Mouse (Mus musculus) embryonic facial prominence, embryonic 11.5 days (tissue): Measurements from ENCODE around the gene T. TPM values are rescaled to one million over a fixed set of nuclear protein-coding genes. Genes with fewer than 3 reads are reported as not detected.

ENCODE experiments used
- ATAC-seq: fragments of 200-750 bp; cut with Nextera tagmentation; replicated peaks from 2 replicates; pipeline ENCODE4 v1.8.0; 2017; ENCODE audit warnings: low read depth; ENCODE audit not compliant: insufficient number of reproducible peaks, low FRiP score, low TSS enrichment
- DNase-seq: peaks from one replicate; pipeline ENCODE4 v3.0.0-alpha.2; 2015; ENCODE audit warnings: low spot score
- H3K27ac ChIP-seq: fragments of 300-500 bp; sonication (generic); replicated peaks from 2 replicates; pipeline ENCODE4 v1.5.1; 2014; ENCODE audit warnings: mild to moderate bottlenecking, low read depth, low read length, control low read depth
- H3K27me3 ChIP-seq: fragments of 300-500 bp; sonication (generic); 2 replicates; pipeline ENCODE4 v1.6.1; 2014; ENCODE audit warnings: mild to moderate bottlenecking, low read length, moderate library complexity, mixed read lengths; ENCODE audit not compliant: control insufficient read depth, insufficient read depth
- H3K36me3 ChIP-seq: fragments of 300-500 bp; sonication (generic); replicated peaks from 2 replicates; pipeline ENCODE4 v1.6.1; 2014; ENCODE audit warnings: low read depth, mild to moderate bottlenecking, low read length, moderate library complexity, mixed read lengths; ENCODE audit not compliant: control insufficient read depth, insufficient read depth
- H3K4me1 ChIP-seq: fragments of 300-500 bp; sonication (generic); 2 replicates; pipeline ENCODE4 v1.6.1; 2014; ENCODE audit warnings: low read length, mixed read lengths; ENCODE audit not compliant: control insufficient read depth, insufficient read depth
- H3K4me2 ChIP-seq: fragments of 300-500 bp; sonication (generic); 2 replicates; pipeline ENCODE4 v1.6.1; 2014; ENCODE audit warnings: low read depth, mild to moderate bottlenecking, control low read depth, low read length, moderate library complexity
- H3K4me3 ChIP-seq: fragments of 300-500 bp; sonication (generic); 2 replicates; pipeline ENCODE4 v1.5.1; 2014; ENCODE audit warnings: low read depth, low read length, control low read depth
- H3K9ac ChIP-seq: fragments of 300-500 bp; sonication (generic); replicated peaks from 2 replicates; pipeline ENCODE4 v1.6.1; 2014; ENCODE audit warnings: mild to moderate bottlenecking, control low read depth, low read length
- H3K9me3 ChIP-seq: fragments of 300-500 bp; sonication (generic); replicated peaks from 2 replicates; pipeline ENCODE4 v1.6.1; 2016; ENCODE audit warnings: mild to moderate bottlenecking, low read length, inconsistent platforms, mixed read lengths; ENCODE audit not compliant: control insufficient read depth
- WGBS: fragments of 180-500 bp; shearing (Covaris S2); extraction: QIAGEN DNeasy Blood & Tissue Kit; methylation state at CpG from one replicate; pipeline ENCODE4 v1.1.7; 2014; 5-methylcytosine and 5-hydroxymethylcytosine counted together
- polyA plus RNA-seq: library from polyadenylated mRNA; unstranded; fragments of >200 nt; fragmentation: Nextera tagmentation; extraction: Ambion mirVana; gene quantifications from 2 replicates; pipeline ENCODE4 v1.2.1, GENCODE M21; 2014

T gene
- polyA plus RNA-seq, 1 experiment from 2014 or later: 0.27 TPM

DNA sequence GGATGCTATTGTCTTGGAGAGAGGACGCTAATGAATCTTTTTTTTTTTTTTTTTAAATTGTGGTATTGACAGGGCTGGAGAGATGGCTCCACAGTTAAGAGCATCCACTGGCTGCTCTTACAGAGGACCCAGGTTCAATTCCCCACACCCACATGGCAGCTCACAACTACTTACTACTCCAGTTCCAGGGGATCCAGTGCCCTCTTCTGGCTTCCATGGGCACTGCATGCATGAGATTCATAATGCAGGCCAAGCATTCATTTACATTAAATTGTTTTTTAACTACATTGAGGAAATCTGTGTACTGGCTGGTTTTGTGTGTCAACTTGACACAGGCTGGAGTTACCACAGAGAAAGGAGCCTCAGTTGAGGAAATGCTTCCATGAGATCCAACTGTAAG lies 13.5 kb upstream of the T start:
- Histone ChIP-seq H3K9me3 (no peaks in the 10 kb centered on the region), H3K36me3 (no peaks in the 10 kb centered on the region), H3K27ac (no peak overlapping the region), H3K4me2 (no peak overlapping the region), H3K27me3 (no peaks in the 10 kb centered on the region), H3K4me1 (no peaks in the 10 kb centered on the region), H3K9ac (no peak overlapping the region), H3K4me3 (no peak overlapping the region)
- 35% methylated on average over 1 of the region's 1 CpGs for WGBS
- ATAC-seq (no peak), DNase-seq (no peak)

DNA sequence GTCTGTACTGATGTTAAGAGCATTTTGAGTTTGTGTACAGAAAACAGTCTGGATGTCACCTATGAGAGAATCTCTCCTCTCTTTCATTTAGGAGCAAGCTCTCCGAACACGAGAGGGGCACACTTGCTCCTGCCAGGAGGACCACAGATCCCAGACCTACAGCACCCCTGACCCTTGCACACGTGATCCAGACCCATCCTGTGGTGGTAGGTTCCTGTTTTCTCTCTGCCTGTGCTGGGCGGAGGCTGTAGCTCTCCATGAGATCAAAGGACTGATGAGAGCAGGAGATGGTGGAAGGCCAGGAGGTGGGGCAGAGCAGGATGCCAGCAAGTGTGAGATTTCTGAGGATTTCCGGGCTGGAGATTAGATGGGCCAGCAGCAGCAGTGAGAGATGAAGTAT lies 12.7 kb upstream of the T start:
- H3K27me3 ChIP-seq: no peaks in the 10 kb centered on the region
- H3K27ac ChIP-seq: no peak overlapping the region
- H3K9ac ChIP-seq: no peak overlapping the region
- DNase-seq: no peak
- no peak overlapping the region for H3K4me2 ChIP-seq
- H3K36me3 ChIP-seq: no peaks in the 10 kb centered on the region
- no peaks in the 10 kb centered on the region for H3K4me1 ChIP-seq
- H3K4me3 ChIP-seq: no peak overlapping the region
- no peaks in the 10 kb centered on the region for H3K9me3 ChIP-seq
- 41% methylated on average over 5 of the region's 5 CpGs for WGBS
- ATAC-seq: no peak

DNA sequence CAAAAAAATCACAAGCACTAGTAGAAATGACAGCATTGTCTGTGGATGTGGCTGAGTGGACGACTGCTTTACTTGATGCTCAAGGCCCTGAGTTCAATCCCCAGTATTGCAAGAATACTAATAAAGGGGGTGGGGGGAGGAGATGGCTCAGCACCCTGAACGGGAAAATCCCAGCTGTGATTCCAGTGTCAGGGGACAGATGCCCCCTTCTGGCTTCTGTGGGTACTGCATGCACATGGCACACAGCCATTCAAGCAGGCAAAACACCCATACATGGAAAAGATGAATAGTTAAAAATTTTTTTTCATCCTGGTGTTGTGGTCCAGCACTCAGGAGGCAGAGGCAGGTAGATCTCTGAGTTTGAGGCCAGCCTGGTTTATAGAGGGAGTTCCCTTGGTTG lies 10.9 kb upstream of the T start:
- no peaks in the 10 kb centered on the region for H3K9me3 ChIP-seq
- H3K9ac ChIP-seq: no peak overlapping the region
- no peak overlapping the region for H3K4me3 ChIP-seq
- H3K27ac ChIP-seq: no peak overlapping the region
- DNase-seq (no peak), ATAC-seq (no peak)
- H3K36me3 ChIP-seq: no peaks in the 10 kb centered on the region
- H3K4me1 ChIP-seq: no peaks in the 10 kb centered on the region
- H3K4me2 ChIP-seq: no peak overlapping the region
- H3K27me3 ChIP-seq: peaks cover 3% of the 10 kb centered on the region
- 49% methylated on average over 2 of the region's 2 CpGs for WGBS

DNA sequence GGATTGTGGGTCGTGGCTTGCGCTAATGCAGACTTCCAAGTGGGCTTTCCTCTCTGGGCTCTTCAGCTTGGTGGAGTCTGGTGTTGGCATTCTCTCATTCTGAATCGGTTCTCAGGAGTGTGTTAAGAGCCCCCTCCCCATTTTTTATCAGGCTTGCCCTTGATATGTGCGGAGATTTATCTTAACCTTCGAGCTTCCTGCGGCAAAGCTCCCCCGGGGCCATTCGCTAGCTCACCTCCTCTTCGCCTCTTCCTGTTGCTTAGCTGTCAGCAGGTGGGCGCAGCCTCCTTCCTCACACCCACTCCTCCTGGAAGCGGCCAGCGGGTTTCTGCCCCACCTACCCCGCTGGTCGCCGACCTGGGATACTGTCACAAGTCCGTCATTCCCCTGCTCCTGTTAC lies 4.8 kb upstream of the T start:
- no peak overlapping the region for H3K4me2 ChIP-seq
- no peak overlapping the region for H3K9ac ChIP-seq
- H3K27ac ChIP-seq: no peak overlapping the region
- H3K9me3 ChIP-seq: no peaks in the 10 kb centered on the region
- no peaks in the 10 kb centered on the region for H3K36me3 ChIP-seq
- peaks cover 63% of the 10 kb centered on the region for H3K27me3 ChIP-seq
- under 1% methylated on average over 16 of the region's 16 CpGs for WGBS
- no peak overlapping the region for H3K4me3 ChIP-seq
- no peak for ATAC-seq
- H3K4me1 ChIP-seq: peaks cover 4% of the 10 kb centered on the region
- no peak for DNase-seq

DNA sequence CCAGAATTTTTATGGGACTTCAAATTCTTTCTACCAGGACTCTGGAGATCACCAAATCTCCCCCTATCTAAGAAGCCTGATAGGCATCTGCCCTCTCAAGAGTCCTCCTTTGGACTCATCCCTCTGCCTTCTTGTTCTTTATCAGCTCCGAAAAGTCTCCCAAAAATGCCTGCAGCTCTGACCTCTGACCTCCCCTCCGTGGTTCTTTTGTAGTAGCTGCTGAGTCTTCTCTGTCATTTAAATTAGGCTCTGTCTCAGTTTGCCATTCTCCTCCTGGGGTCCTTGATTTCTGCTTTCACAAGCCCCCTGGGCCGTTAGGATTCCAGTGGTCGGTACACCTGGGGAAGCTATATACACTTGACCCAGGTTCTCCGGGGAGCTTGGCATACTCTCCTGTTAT lies 4.3 kb upstream of the T start:
- no peak overlapping the region for H3K27ac ChIP-seq
- H3K4me2 ChIP-seq: no peak overlapping the region
- no peaks in the 10 kb centered on the region for H3K36me3 ChIP-seq
- no peak overlapping the region for H3K9ac ChIP-seq
- H3K27me3 ChIP-seq: peaks cover 68% of the 10 kb centered on the region
- H3K4me1 ChIP-seq: peaks cover 4% of the 10 kb centered on the region
- ATAC-seq (no peak), DNase-seq (no peak)
- H3K4me3 ChIP-seq: no peak overlapping the region
- 2% methylated on average over 5 of the region's 5 CpGs for WGBS
- H3K9me3 ChIP-seq: no peaks in the 10 kb centered on the region

DNA sequence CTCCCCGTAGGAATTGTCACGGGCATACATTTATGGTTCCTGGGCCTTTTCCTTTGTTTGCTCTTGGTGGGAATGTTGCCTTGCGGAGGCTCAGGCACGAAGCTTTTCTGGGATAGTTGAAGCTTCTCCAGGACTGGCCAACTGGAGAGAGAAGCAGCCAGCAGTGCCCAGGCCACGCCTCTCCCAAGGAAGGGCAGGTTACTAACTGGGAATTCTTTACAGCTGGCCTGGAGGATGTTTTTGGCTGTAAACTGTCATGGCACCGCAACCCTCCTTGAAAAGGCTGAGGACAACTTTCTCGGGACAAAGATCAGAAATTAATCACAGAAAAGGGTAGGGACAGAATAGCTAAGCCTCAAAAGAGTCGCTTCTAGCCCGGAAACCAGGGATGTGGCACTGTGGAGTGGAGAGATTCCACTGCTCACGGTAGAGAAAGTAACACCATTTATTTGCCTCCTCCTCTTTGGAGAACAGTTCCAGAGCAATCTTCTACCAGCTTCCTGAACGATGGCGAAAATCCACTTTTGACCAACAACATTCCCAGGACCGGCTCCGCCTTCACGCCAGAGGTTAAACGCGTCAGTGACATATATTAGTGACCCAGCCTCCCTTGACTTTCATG lies 1.9 kb upstream of the T start:
- Histone ChIP-seq H3K9me3 (no peaks in the 10 kb centered on the region), H3K4me2 (no peak overlapping the region), H3K4me1 (peaks cover 4% of the 10 kb centered on the region), H3K36me3 (no peaks in the 10 kb centered on the region), H3K4me3 (no peak overlapping the region), H3K27ac (no peak overlapping the region), H3K27me3 (peaks cover 92% of the 10 kb centered on the region), H3K9ac (no peak overlapping the region)
- 3% methylated on average over 17 of the region's 17 CpGs for WGBS
- ATAC-seq (no peak), DNase-seq (no peak)

DNA sequence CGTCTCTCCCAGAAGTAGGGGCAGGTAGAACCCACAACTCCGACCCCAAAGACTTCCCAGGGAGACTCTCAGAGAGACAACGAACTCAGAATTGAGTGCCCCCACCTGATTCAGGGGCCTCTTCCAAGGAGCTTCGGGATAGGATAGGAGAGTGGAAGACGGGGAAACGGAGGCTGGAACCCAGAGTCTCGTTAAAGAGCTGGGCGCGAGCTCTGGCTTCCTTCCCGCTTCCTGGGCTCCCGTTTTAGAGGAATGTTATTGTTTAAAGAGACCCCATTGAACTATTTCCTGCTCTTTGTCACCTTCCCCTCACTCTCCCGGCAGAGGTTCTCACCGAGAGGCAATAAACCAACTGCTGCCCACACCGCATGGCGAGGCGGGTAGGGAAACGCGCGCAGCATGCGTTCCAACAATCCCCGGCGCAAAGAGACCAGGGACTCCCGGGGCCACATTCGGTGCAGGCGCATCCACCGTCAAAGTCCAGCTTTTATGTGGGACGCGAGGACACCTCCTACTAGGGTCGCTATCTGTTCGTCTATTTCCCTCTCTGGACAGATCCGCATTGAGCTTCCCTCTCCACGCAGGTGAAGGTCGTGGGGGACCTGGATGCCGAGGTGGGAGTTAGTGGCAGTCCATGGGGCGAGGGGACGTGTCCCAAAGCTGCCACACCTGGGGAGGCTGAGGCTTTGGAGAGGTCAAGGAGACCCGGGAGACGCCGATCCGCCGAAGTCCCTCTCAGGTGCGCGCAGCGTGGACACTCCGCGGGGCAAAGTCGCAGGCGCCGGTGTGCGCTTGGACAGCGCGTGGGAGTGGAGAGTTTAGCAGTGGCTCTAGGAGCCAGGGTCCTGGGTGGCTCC lies 874 bp upstream of the T start:
- peak overlapping the region; percentile 41; the same call in 1 of the 2 replicates for H3K4me2 ChIP-seq
- H3K27me3 ChIP-seq: peaks cover 98% of the 10 kb centered on the region
- WGBS: under 1% methylated on average over 52 of the region's 52 CpGs
- H3K4me3 ChIP-seq: peak overlapping the region; percentile 18
- DNase-seq (peak; percentile 30), ATAC-seq (no peak)
- no peaks in the 10 kb centered on the region for H3K36me3 ChIP-seq
- no peaks in the 10 kb centered on the region for H3K9me3 ChIP-seq
- H3K4me1 ChIP-seq: peaks cover 4% of the 10 kb centered on the region
- no peak overlapping the region for H3K9ac ChIP-seq
- H3K27ac ChIP-seq: no peak overlapping the region

DNA sequence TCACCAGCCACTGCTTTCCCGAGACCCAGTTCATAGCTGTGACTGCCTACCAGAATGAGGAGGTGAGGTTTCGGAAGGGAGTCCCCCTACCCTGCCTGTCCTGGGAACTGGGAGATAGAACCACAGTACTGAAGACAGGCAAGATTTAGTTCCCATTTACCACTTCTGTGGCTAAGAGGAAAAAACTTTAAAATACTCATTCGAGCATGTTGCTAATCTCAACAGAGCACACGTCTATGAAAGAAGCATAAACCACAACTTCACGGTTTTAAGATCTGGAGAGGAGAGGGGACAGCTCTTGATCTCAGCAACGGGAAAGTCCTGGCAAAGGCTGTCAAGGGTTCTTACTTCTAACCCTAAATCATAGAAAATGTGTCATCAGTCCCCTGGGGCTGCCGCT lies 2.0 kb downstream of the T start:
- 19% methylated on average over 7 of the region's 7 CpGs for WGBS
- no peak overlapping the region for H3K27ac ChIP-seq
- no peaks in the 10 kb centered on the region for H3K9me3 ChIP-seq
- no peaks in the 10 kb centered on the region for H3K36me3 ChIP-seq
- no peak overlapping the region for H3K9ac ChIP-seq
- H3K4me1 ChIP-seq: peaks cover 4% of the 10 kb centered on the region
- no peak overlapping the region for H3K4me2 ChIP-seq
- no peak for DNase-seq
- H3K4me3 ChIP-seq: no peak overlapping the region
- ATAC-seq: no peak
- peaks cover 75% of the 10 kb centered on the region for H3K27me3 ChIP-seq
